Mouse (Mus musculus) A20 (cell line): ENCODE data around the gene Hyal3.

Source experiments
- DNase-seq: peaks from one replicate; pipeline ENCODE4 v3.0.0-alpha.2; 2011; ENCODE audit warnings: low read depth, low spot score

Gene Hyal3

GRCm38 (mm10) chr9:107580501-107581317 is at the start of gene Hyal3:
Gene Hyal3 (plus strand): TSS chr9:107580818.
- DNase-seq: peak; percentile 86

- DNase-seq: peak; percentile 95
Measured at GRCm38 (mm10) chr9:107533791-107534407, 46.7 kb upstream of the Hyal3 start, which contains the start of gene Tmem115. Gene Tmem115 (plus strand): TSS chr9:107533945.

DNA sequence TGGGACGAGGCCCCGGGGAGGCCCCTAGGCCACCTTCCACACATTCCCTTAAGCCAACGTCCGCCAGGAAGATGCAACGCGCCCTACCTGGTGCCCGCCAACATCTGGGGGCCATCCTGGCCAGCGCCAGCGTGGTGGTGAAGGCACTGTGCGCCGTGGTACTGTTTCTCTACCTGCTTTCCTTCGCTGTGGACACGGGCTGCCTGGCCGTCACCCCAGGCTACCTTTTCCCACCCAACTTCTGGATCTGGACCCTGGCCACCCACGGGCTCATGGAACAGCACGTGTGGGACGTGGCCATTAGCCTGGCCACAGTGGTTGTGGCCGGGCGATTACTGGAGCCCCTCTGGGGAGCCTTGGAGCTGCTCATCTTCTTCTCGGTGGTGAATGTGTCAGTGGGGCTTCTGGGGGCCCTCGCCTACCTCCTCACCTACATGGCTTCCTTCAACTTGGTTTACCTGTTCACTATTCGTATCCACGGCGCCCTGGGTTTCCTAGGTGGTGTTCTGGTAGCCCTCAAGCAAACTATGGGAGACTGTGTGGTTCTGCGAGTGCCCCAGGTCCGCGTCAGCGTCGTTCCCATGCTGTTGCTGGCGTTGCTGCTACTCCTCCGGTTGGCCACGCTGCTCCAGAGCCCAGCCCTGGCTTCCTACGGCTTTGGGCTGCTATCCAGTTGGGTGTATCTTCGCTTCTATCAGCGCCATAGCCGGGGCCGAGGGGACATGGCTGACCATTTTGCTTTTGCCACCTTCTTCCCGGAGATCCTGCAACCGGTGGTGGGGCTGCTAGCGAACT is 46.0 kb upstream of the Hyal3 start:
- peak; percentile 50 for DNase-seq

- no peak for DNase-seq
Measured at GRCm38 (mm10) chr9:107538231-107538630, 42.4 kb upstream of the Hyal3 start.

DNA sequence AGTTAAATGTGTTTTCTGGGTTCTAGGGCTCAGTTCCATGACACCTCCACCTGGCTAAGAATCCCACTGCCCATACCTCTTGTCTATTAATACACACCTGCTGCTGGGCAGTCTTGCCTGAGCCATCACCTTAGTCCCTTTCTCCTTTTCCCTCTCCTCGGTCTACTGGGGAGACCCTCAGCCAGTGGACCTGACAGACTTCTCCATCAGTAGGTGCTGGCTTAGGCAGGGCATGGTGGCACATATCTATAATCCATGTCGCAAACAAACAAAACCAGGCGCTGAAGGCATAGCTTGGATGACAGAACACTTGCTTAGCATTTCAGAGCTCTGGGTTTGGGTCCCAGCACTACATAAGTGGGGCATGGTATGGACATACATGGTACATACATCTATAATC is 41.9 kb upstream of the Hyal3 start:
- DNase-seq: no peak

- DNase-seq: no peak
Measured at GRCm38 (mm10) chr9:107539940-107540339, 40.7 kb upstream of the Hyal3 start.

DNA sequence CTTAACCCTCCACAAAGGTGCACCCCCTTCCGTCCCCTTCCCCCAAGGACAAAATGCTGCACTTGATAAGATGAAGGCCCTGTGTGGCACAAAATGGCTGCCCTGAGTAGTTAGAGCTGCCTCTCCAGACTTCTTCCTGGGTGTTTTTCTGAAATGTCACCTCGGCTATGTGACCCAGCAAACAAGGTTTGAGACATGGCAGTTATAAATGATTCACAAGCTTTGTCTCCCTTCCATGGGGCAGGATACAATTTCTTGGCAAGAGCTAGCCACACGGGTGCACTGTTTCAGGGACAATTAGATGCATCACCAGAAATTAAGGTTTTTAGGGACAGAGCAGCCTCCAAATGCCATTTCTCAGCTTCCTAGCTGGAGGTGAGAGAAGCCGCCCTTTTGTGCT is 40.2 kb upstream of the Hyal3 start:
- DNase-seq: no peak

GRCm38 (mm10) chr9:107541005-107541404 is 39.6 kb upstream of the Hyal3 start:
- no peak for DNase-seq

DNA sequence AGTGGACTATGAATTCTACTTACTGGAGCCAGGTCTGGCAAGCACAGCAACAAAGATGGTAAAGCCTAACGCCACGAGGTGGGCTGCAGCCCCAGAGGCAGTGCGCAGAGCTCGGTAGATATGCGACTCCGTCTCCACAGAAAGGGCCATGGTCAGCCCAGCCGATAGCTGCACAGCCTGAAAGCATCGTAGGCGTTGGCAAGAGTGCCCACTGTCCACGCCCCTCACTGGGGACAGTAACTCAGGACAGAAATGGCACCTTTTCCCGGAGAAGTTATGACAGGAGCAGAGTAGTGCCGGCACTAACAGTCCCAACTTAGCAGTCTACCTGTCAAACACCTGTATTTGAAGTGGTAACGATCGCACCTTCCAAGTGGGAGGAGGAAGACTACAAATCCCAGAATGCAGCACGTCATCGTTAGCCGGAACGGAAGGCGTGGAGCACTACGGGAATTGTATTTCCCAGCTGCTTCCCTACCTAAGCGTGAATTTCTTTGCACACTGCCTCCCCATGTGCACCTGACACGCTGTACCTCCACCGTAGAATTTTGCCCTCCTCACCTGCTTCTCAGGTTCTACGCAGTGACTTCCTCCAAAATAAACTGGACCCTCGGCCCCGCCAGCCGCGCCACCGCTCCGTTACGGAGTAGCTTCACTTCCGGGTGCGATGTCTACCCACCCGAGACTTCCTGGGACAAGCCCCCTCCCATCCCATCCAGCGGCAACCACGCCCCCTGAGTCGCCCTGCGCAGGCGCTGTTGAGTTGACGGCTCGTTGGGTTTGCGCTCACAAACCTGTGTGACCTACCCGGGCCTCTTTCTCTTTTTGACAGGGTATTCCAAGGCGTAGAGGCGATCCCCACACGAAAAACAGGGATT is 38.9 kb upstream of the Hyal3 start, which contains the start of the genes Cyb561d2 and Nprl2:
TSS of gene Cyb561d2 (minus strand) at position 720 of the 878 bp plus-strand sequence.
TSS of gene Nprl2 (plus strand) at position 753 of the 878 bp plus-strand sequence.
- peak; percentile 96 for DNase-seq

- DNase-seq: no peak
Measured at GRCm38 (mm10) chr9:107542352-107542686, 38.3 kb upstream of the Hyal3 start.

DNA sequence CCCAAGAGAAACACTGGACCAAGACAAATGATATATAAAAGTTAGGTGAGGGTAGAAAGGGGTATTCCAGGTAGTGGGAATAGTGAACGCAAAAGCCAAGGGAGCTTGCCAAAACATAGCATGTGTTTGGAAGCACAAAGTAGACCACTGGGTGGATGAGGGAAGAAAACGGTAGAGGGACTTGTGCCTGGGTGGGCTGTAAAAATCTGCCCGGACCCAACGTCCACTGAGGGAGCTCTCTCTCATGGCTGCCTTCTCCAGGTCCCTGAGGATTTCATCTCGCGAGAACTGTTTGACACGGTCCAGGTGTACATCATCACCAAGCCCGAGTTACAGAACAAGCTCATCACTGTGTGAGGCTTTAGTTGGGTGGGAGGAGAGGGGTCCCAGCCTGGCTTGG is 37.9 kb upstream of the Hyal3 start:
- DNase-seq: no peak

GRCm38 (mm10) chr9:107543299-107543698 is 37.3 kb upstream of the Hyal3 start:
- DNase-seq: no peak

DNA sequence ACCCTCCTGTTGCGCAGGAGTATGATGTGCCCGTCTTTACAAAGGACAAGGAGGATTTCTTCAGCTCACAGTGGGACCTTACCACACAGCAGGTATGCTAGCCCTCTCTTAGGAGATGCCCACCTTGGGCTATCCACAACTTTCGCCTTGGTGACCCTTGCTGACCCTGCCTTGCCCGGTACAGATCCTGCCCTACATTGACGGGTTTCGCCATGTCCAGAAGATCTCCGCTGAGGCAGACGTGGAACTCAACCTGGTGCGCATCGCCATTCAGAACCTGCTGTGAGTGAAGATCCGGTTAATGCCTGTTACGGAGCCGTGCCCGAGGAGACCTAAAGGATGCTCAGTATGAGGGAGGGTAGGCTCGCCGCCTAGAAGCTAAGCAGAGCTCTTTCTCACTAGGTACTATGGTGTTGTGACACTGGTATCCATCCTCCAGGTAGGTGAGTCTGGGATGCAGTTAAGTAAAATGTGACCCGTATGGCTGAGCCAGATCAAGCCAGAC is 36.4 kb upstream of the Hyal3 start:
- DNase-seq: no peak

GRCm38 (mm10) chr9:107544729-107545128 is 35.9 kb upstream of the Hyal3 start:
- no peak for DNase-seq

DNA sequence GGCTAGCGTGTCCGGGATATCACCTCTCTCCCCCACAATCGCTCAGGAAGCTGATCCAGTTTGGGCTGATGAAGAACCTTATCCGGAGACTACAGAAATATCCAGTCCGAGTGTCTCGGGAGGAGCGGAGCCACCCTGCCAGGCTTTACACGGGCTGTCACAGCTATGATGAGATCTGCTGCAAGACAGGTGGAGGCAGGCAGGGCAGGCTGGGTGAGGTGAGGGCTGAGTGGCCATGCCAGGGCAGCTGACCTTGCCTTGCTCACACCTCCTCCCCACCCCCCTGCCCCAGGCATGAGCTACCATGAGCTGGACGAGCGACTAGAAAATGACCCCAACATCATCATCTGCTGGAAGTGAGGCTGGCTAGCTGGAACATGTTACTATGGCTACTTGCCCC is 35.4 kb upstream of the Hyal3 start:
- no peak for DNase-seq

DNA sequence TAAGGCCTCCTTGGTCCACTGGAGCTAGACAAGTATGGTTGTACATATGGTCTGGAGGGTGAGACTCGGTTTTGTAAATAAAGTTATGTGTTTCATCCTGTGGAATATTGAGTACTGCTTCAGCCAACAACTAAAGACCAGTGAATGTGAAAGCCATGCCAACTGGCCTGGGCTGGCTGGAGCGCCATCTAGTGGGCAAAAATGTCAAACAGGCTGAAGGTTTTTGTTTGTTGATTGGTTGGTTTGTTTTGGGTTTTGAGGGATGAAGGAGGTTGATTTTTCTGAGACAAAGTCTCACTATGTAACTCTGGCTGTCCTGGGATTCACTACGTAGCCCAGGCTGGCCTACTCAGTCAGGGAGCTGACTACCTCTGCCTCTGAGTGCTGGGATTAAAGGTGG is 35.0 kb upstream of the Hyal3 start:
- DNase-seq: peak; percentile 74

DNA sequence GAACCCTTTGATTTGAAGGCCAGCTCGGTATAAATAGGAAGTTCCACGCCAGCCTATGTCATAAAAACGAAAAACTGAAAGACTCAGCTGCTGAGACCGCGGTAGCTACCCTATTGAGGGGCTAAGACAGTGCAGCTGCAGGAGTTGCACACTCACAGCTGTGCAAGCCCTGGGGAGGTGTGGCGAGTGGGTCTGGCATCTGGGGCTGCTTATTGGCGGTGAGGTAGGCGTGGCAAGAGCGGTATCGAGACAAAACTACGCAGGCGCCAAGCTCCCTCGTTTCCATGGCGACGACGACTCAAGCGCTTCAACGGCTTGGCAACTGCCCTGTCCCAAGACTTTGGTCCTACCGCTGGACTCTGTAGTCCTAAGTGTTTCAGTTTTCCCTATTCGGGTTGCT is 33.6 kb upstream of the Hyal3 start, which contains the start of gene Zmynd10:
TSS of gene Zmynd10 (plus strand) at position 273 of the 400 bp plus-strand sequence.
- DNase-seq: peak; percentile 94

DNA sequence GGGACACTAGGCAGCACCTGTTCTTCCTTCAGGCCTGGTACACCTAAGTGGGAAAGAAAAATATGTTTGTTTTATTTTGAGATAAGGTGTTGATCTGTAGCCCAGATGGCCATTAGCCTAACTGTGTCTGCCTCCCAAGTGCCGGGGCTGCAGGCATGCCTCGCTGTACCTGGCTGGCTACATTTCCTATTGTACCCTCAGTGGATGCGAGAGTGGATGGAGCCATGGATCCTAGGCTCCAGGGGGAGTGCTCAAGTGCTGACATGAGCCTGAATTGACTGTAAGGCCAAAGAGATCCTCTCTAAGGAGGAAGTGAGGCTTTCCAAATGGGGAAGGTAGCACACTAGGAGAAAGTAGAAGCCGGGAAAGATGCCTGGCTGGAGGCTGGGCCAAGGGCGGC is 32.7 kb upstream of the Hyal3 start:
- DNase-seq: no peak

GRCm38 (mm10) chr9:107548820-107549219 is 31.8 kb upstream of the Hyal3 start:
- no peak for DNase-seq

DNA sequence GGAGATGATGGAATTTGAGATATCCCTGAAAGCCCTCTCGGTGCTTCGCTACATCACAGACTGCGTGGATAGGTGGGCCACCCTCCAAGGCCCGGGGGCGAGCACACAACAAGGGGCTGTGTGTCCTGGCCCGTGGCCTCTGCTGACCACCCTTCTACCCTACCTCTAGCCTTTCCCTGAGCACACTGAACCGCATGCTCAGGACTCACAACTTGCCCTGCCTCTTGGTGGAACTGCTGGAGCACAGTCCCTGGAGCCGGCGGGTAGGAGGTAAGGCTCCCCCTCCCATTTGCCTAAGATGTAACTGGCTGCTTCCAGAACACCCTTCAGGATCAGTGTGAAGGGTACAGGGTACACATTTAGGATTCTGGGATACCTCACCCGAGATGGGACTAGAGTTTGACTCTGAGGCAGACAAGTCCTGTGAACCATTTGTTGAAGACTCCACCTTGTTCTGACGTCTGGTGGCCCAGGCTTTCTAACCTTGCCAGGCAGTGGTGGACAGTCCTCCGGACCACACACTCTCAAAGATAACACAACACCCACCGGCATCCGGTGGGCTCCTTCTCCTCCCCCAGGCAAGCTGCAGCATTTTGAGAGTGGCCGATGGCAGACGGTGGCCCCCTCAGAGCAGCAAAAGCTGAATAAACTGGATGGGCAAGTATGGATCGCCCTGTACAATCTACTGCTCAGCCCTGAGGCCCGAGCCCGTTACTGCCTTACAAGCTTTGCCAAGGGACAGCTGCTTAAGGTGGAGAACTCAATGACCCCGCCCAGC is 31.1 kb upstream of the Hyal3 start:
- DNase-seq: no peak
